Mouse (Mus musculus) cerebellum, postnatal 14 days (tissue): ENCODE results near the gene Fscb.
A peak's percentile ranks its signal among the peaks of the same experiment; 100 is the strongest.

Experiments
- DNase-seq, 2 experiments: peaks; one replicate each; pipeline ENCODE4 v3.0.0; 2021; ENCODE audit warnings: mixed read lengths in 2 of 2

The Fscb gene

GRCm38 (mm10) chr12:64474590-64474989, at the start of gene Fscb:
TSS of gene Fscb (minus strand) at chr12:64474690.
- DNase-seq: no peak

- DNase-seq: peak in 1 of 2 experiments; percentile 10
These were observed 42.3 kb upstream of the Fscb start for GRCm38 (mm10) chr12:64516775-64517174.

- DNase-seq: peak; percentile 61 to 72
These were observed 38.9 kb upstream of the Fscb start for GRCm38 (mm10) chr12:64513439-64513838.

GRCm38 (mm10) chr12:64497706-64498105, 23.2 kb upstream of the Fscb start:
- DNase-seq: peak; percentile 46 to 59

GRCm38 (mm10) chr12:64473615-64474014, 875 bp downstream of the Fscb start:
- no peak for DNase-seq

GRCm38 (mm10) chr12:64473136-64473535, 1.4 kb downstream of the Fscb start:
- DNase-seq: no peak

GRCm38 (mm10) chr12:64455228-64455627, 19.3 kb downstream of the Fscb start:
- no peak for DNase-seq

- DNase-seq: no peak
These were observed 24.6 kb downstream of the Fscb start for GRCm38 (mm10) chr12:64449911-64450310.

- DNase-seq: no peak
These were observed 37.8 kb downstream of the Fscb start for GRCm38 (mm10) chr12:64436675-64437074.
